Mouse (Mus musculus): ENCODE measurements at regions not wholly inside any gene's neighbourhood (a gene's known extent, or its start where the extent isn't known, plus 50 kb on each side); places are given as distances from the start of the nearest gene placed in this dataset.

GRCm38 (mm10) chr14:98898876-98899275 is 95.2 kb downstream of the Rpl36a-ps1 start:
- no peak for TF ChIP-seq EP300 (IDR thresholded peaks at IDR 0.05)
- TF ChIP-seq CTCF (IDR thresholded peaks at IDR 0.05) = no peak

All from lung, postnatal 0 days (tissue).